Mouse (Mus musculus): Measurements from ENCODE around the gene Dab2. TPM values are rescaled to one million over a fixed set of nuclear protein-coding genes. Genes with fewer than 3 reads are reported as not detected.

The Dab2 gene
- polyA plus RNA-seq, 1 experiment from 2014 or later: 55.6 TPM

GRCm38 (mm10) chr15:6280021-6280451 lies 19.6 kb upstream of the Dab2 start:
- H3K27me3 ChIP-seq (ENCODE audit: control insufficient read depth, insufficient read depth, low read length): no peaks in the 10 kb centered on the region
- WGBS: 67% methylated on average over 4 of the region's 4 CpGs
- H3K4me3 ChIP-seq (ENCODE audit: low read depth, low read length): no peak overlapping the region
- H3K9ac ChIP-seq (ENCODE audit: low read length): no peak overlapping the region
- DNase-seq (ENCODE audit: low spot score) (no peak), ATAC-seq (replicated peaks; ENCODE audit: low FRiP score) (no peak)
- H3K4me2 ChIP-seq (ENCODE audit: low read depth, low read length, severe bottlenecking): no peak overlapping the region
- no peaks in the 10 kb centered on the region for H3K36me3 ChIP-seq (ENCODE audit: control insufficient read depth, insufficient read depth, low read length)
- no peaks in the 10 kb centered on the region for H3K4me1 ChIP-seq (replicated peaks; ENCODE audit: control insufficient read depth, insufficient read depth, low read length)
- H3K27ac ChIP-seq (ENCODE audit: low read depth, low read length): no peak overlapping the region
- no peaks in the 10 kb centered on the region for H3K9me3 ChIP-seq (ENCODE audit: control insufficient read depth, low read length)

- 70% methylated on average over 9 of the region's 9 CpGs for WGBS
- Histone ChIP-seq H3K4me2 (ENCODE audit: low read depth, low read length, severe bottlenecking) (no peak overlapping the region), H3K4me3 (ENCODE audit: low read depth, low read length) (no peak overlapping the region), H3K36me3 (ENCODE audit: control insufficient read depth, insufficient read depth, low read length) (no peaks in the 10 kb centered on the region), H3K9ac (ENCODE audit: low read length) (no peak overlapping the region), H3K9me3 (ENCODE audit: control insufficient read depth, low read length) (no peaks in the 10 kb centered on the region), H3K27me3 (ENCODE audit: control insufficient read depth, insufficient read depth, low read length) (no peaks in the 10 kb centered on the region), H3K4me1 (replicated peaks; ENCODE audit: control insufficient read depth, insufficient read depth, low read length) (no peaks in the 10 kb centered on the region), H3K27ac (ENCODE audit: low read depth, low read length) (no peak overlapping the region)
- no peak for DNase-seq (ENCODE audit: low spot score)
- ATAC-seq (replicated peaks; ENCODE audit: low FRiP score): no peak
Observed at GRCm38 (mm10) chr15:6283249-6283648, 16.3 kb upstream of the Dab2 start.

GRCm38 (mm10) chr15:6296071-6296470 lies 3.5 kb upstream of the Dab2 start:
- WGBS: 82% methylated on average over 2 of the region's 2 CpGs
- H3K9ac ChIP-seq (ENCODE audit: low read length): no peak overlapping the region
- H3K4me1 ChIP-seq (replicated peaks; ENCODE audit: control insufficient read depth, insufficient read depth, low read length): no peaks in the 10 kb centered on the region
- H3K9me3 ChIP-seq (ENCODE audit: control insufficient read depth, low read length): no peaks in the 10 kb centered on the region
- no peak overlapping the region for H3K4me3 ChIP-seq (ENCODE audit: low read depth, low read length)
- DNase-seq (ENCODE audit: low spot score): no peak
- no peak overlapping the region for H3K4me2 ChIP-seq (ENCODE audit: low read depth, low read length, severe bottlenecking)
- no peak overlapping the region for H3K27ac ChIP-seq (ENCODE audit: low read depth, low read length)
- H3K36me3 ChIP-seq (ENCODE audit: control insufficient read depth, insufficient read depth, low read length): no peaks in the 10 kb centered on the region
- ATAC-seq (replicated peaks; ENCODE audit: low FRiP score): no peak
- no peaks in the 10 kb centered on the region for H3K27me3 ChIP-seq (ENCODE audit: control insufficient read depth, insufficient read depth, low read length)

- Histone ChIP-seq H3K36me3 (ENCODE audit: control insufficient read depth, insufficient read depth, low read length) (no peaks in the 10 kb centered on the region), H3K4me3 (ENCODE audit: low read depth, low read length) (no peak overlapping the region), H3K4me1 (replicated peaks; ENCODE audit: control insufficient read depth, insufficient read depth, low read length) (no peaks in the 10 kb centered on the region), H3K27me3 (ENCODE audit: control insufficient read depth, insufficient read depth, low read length) (no peaks in the 10 kb centered on the region), H3K27ac (ENCODE audit: low read depth, low read length) (no peak overlapping the region), H3K9me3 (ENCODE audit: control insufficient read depth, low read length) (no peaks in the 10 kb centered on the region), H3K4me2 (ENCODE audit: low read depth, low read length, severe bottlenecking) (no peak overlapping the region), H3K9ac (ENCODE audit: low read length) (no peak overlapping the region)
- ATAC-seq (replicated peaks; ENCODE audit: low FRiP score) (no peak), DNase-seq (ENCODE audit: low spot score) (no peak)
- WGBS: 86% methylated on average over 3 of the region's 3 CpGs
Observed at GRCm38 (mm10) chr15:6298726-6299125, 862 bp upstream of the Dab2 start.

GRCm38 (mm10) chr15:6302219-6302618 lies 2.6 kb downstream of the Dab2 start:
- ATAC-seq (replicated peaks; ENCODE audit: low FRiP score) (no peak), DNase-seq (ENCODE audit: low spot score) (no peak)
- no peaks in the 10 kb centered on the region for H3K27me3 ChIP-seq (ENCODE audit: control insufficient read depth, insufficient read depth, low read length)
- H3K4me2 ChIP-seq (ENCODE audit: low read depth, low read length, severe bottlenecking): no peak overlapping the region
- H3K9me3 ChIP-seq (ENCODE audit: control insufficient read depth, low read length): no peaks in the 10 kb centered on the region
- H3K27ac ChIP-seq (ENCODE audit: low read depth, low read length): no peak overlapping the region
- 91% methylated on average over 4 of the region's 4 CpGs for WGBS
- H3K4me1 ChIP-seq (replicated peaks; ENCODE audit: control insufficient read depth, insufficient read depth, low read length): no peaks in the 10 kb centered on the region
- H3K9ac ChIP-seq (ENCODE audit: low read length): no peak overlapping the region
- no peaks in the 10 kb centered on the region for H3K36me3 ChIP-seq (ENCODE audit: control insufficient read depth, insufficient read depth, low read length)
- H3K4me3 ChIP-seq (ENCODE audit: low read depth, low read length): no peak overlapping the region

GRCm38 (mm10) chr15:6303822-6304221 lies 4.2 kb downstream of the Dab2 start:
- H3K4me1 ChIP-seq (replicated peaks; ENCODE audit: control insufficient read depth, insufficient read depth, low read length): no peaks in the 10 kb centered on the region
- H3K4me3 ChIP-seq (ENCODE audit: low read depth, low read length): no peak overlapping the region
- H3K9ac ChIP-seq (ENCODE audit: low read length): no peak overlapping the region
- H3K27me3 ChIP-seq (ENCODE audit: control insufficient read depth, insufficient read depth, low read length): no peaks in the 10 kb centered on the region
- H3K4me2 ChIP-seq (ENCODE audit: low read depth, low read length, severe bottlenecking): no peak overlapping the region
- ATAC-seq (replicated peaks; ENCODE audit: low FRiP score): no peak
- no peaks in the 10 kb centered on the region for H3K36me3 ChIP-seq (ENCODE audit: control insufficient read depth, insufficient read depth, low read length)
- H3K9me3 ChIP-seq (ENCODE audit: control insufficient read depth, low read length): no peaks in the 10 kb centered on the region
- 84% methylated on average over 2 of the region's 2 CpGs for WGBS
- no peak for DNase-seq (ENCODE audit: low spot score)
- H3K27ac ChIP-seq (ENCODE audit: low read depth, low read length): no peak overlapping the region

- no peaks in the 10 kb centered on the region for H3K4me1 ChIP-seq (replicated peaks; ENCODE audit: control insufficient read depth, insufficient read depth, low read length)
- ATAC-seq (replicated peaks; ENCODE audit: low FRiP score) (no peak), DNase-seq (ENCODE audit: low spot score) (no peak)
- WGBS: 90% methylated on average over 3 of the region's 3 CpGs
- H3K36me3 ChIP-seq (ENCODE audit: control insufficient read depth, insufficient read depth, low read length): no peaks in the 10 kb centered on the region
- H3K27me3 ChIP-seq (ENCODE audit: control insufficient read depth, insufficient read depth, low read length): no peaks in the 10 kb centered on the region
- H3K4me3 ChIP-seq (ENCODE audit: low read depth, low read length): no peak overlapping the region
- no peak overlapping the region for H3K9ac ChIP-seq (ENCODE audit: low read length)
- no peaks in the 10 kb centered on the region for H3K9me3 ChIP-seq (ENCODE audit: control insufficient read depth, low read length)
- no peak overlapping the region for H3K27ac ChIP-seq (ENCODE audit: low read depth, low read length)
- no peak overlapping the region for H3K4me2 ChIP-seq (ENCODE audit: low read depth, low read length, severe bottlenecking)
Observed at GRCm38 (mm10) chr15:6309633-6310032, 10.0 kb downstream of the Dab2 start.

- Histone ChIP-seq H3K4me1 (replicated peaks; ENCODE audit: control insufficient read depth, insufficient read depth, low read length) (no peaks in the 10 kb centered on the region), H3K27ac (ENCODE audit: low read depth, low read length) (no peak overlapping the region)
Observed at GRCm38 (mm10) chr15:6310417-6310816, 10.8 kb downstream of the Dab2 start.

GRCm38 (mm10) chr15:6312396-6312795 lies 12.8 kb downstream of the Dab2 start:
- H3K36me3 ChIP-seq (ENCODE audit: control insufficient read depth, insufficient read depth, low read length): no peaks in the 10 kb centered on the region
- H3K9ac ChIP-seq (ENCODE audit: low read length): no peak overlapping the region
- ATAC-seq (replicated peaks; ENCODE audit: low FRiP score): no peak
- no peaks in the 10 kb centered on the region for H3K9me3 ChIP-seq (ENCODE audit: control insufficient read depth, low read length)
- H3K27ac ChIP-seq (ENCODE audit: low read depth, low read length): no peak overlapping the region
- 94% methylated on average over 3 of the region's 3 CpGs for WGBS
- no peak overlapping the region for H3K4me3 ChIP-seq (ENCODE audit: low read depth, low read length)
- no peaks in the 10 kb centered on the region for H3K4me1 ChIP-seq (replicated peaks; ENCODE audit: control insufficient read depth, insufficient read depth, low read length)
- H3K4me2 ChIP-seq (ENCODE audit: low read depth, low read length, severe bottlenecking): no peak overlapping the region
- DNase-seq (ENCODE audit: low spot score): no peak
- H3K27me3 ChIP-seq (ENCODE audit: control insufficient read depth, insufficient read depth, low read length): no peaks in the 10 kb centered on the region

More at GRCm38 (mm10) chr15:6310417-6310816, 10.8 kb downstream of the Dab2 start:
- ATAC-seq (replicated peaks; ENCODE audit: low FRiP score) (no peak), DNase-seq (ENCODE audit: low spot score) (no peak)
- Histone ChIP-seq H3K9ac (ENCODE audit: low read length) (no peak overlapping the region), H3K36me3 (ENCODE audit: control insufficient read depth, insufficient read depth, low read length) (no peaks in the 10 kb centered on the region), H3K9me3 (ENCODE audit: control insufficient read depth, low read length) (no peaks in the 10 kb centered on the region), H3K4me2 (ENCODE audit: low read depth, low read length, severe bottlenecking) (no peak overlapping the region), H3K27me3 (ENCODE audit: control insufficient read depth, insufficient read depth, low read length) (no peaks in the 10 kb centered on the region), H3K4me3 (ENCODE audit: low read depth, low read length) (no peak overlapping the region)
- 90% methylated on average over 4 of the region's 4 CpGs for WGBS
